Mouse (Mus musculus) intestine, postnatal 0 days (tissue): ENCODE results near the gene Fbxo42. TPM values are rescaled to one million over a fixed set of nuclear protein-coding genes. Genes with fewer than 3 reads are reported as not detected.
A peak's percentile ranks its signal among the peaks of the same experiment; 100 is the strongest.

Source experiments
- ATAC-seq: fragments of 200-750 bp; cut with Nextera tagmentation; 2 replicates; pipeline ENCODE4 v1.8.0; 2017; ENCODE audit warnings: mild to moderate bottlenecking, moderate TSS enrichment, moderate library complexity
- H3K27ac ChIP-seq: fragments of 300-500 bp; sonication (generic); 2 replicates; pipeline ENCODE4 v1.5.1; 2014; ENCODE audit warnings: mild to moderate bottlenecking, low read depth, low read length, moderate library complexity
- H3K27me3 ChIP-seq: fragments of 300-500 bp; sonication (generic); replicated peaks from 2 replicates; pipeline ENCODE4 v1.6.1; 2014; ENCODE audit warnings: low read length, mixed read lengths; ENCODE audit not compliant: control insufficient read depth, insufficient read depth
- H3K36me3 ChIP-seq: fragments of 300-500 bp; sonication (generic); 2 replicates; pipeline ENCODE4 v1.6.1; 2014; ENCODE audit warnings: mild to moderate bottlenecking, moderate library complexity; ENCODE audit not compliant: control insufficient read depth, insufficient read depth
- H3K4me1 ChIP-seq: fragments of 300-500 bp; sonication (generic); replicated peaks from 2 replicates; pipeline ENCODE4 v1.6.1; 2014; ENCODE audit warnings: antibody characterized with exemption, low read length, mixed read lengths; ENCODE audit not compliant: control insufficient read depth, insufficient read depth
- H3K4me2 ChIP-seq: fragments of 300-500 bp; sonication (generic); replicated peaks from 2 replicates; pipeline ENCODE4 v1.6.1; 2014; ENCODE audit warnings: low read depth, mild to moderate bottlenecking, moderate library complexity
- H3K4me3 ChIP-seq: fragments of 300-500 bp; sonication (generic); 2 replicates; pipeline ENCODE4 v1.5.1; 2014; ENCODE audit warnings: low read depth, low read length
- H3K9ac ChIP-seq: fragments of 300-500 bp; sonication (generic); 2 replicates; pipeline ENCODE4 v1.6.1; 2014; ENCODE audit warnings: mild to moderate bottlenecking, low read depth, low read length
- H3K9me3 ChIP-seq: fragments of 300-500 bp; sonication (generic); 2 replicates; pipeline ENCODE4 v1.6.1; 2016; ENCODE audit warnings: mixed run types; ENCODE audit not compliant: control insufficient read depth
- CTCF ChIP-seq: sonication (generic); IDR thresholded peaks from 2 replicates; pipeline ENCODE4 v1.5.1; 2016; ENCODE audit warnings: low read depth, mild to moderate bottlenecking, control low read depth, antibody characterized with exemption, moderate library complexity
- WGBS: fragments of 180-500 bp; shearing (Covaris S2); extraction: QIAGEN DNeasy Blood & Tissue Kit; methylation state at CpG from one replicate; pipeline ENCODE4 v1.1.7; 2014; 5-methylcytosine and 5-hydroxymethylcytosine counted together
- polyA plus RNA-seq: library from polyadenylated mRNA; unstranded; fragments of >200 nt; fragmentation: Nextera tagmentation; extraction: Ambion mirVana; gene quantifications from 2 replicates; pipeline ENCODE4 v1.2.1, GENCODE M21; 2015

The Fbxo42 gene
- polyA plus RNA-seq, 1 experiment from 2014 or later = 11.6 TPM

- 82% methylated on average over 6 of the region's 6 CpGs for WGBS
- Histone ChIP-seq H3K9me3 (no peaks in the 10 kb centered on the region), H3K36me3 (peaks cover 50% of the 10 kb centered on the region), H3K4me1 (no peaks in the 10 kb centered on the region), H3K27ac (no peak overlapping the region), H3K4me3 (no peak overlapping the region), H3K4me2 (no peak overlapping the region), H3K9ac (no peak overlapping the region), H3K27me3 (no peaks in the 10 kb centered on the region)
- ATAC-seq = no peak
- TF ChIP-seq CTCF = no peak
These were observed 54.5 kb downstream of the Fbxo42 start for GRCm38 (mm10) chr4:141202192-141202591.

- ATAC-seq = no peak
- peak; percentile 38 for TF ChIP-seq CTCF
- 73% methylated on average over 4 of the region's 4 CpGs for WGBS
- H3K36me3 ChIP-seq = peaks cover 27% of the 10 kb centered on the region
- H3K4me2 ChIP-seq = no peak overlapping the region
- H3K4me1 ChIP-seq = no peaks in the 10 kb centered on the region
- H3K27ac ChIP-seq = no peak overlapping the region
- H3K9me3 ChIP-seq = no peaks in the 10 kb centered on the region
- no peak overlapping the region for H3K4me3 ChIP-seq
- no peaks in the 10 kb centered on the region for H3K27me3 ChIP-seq
- H3K9ac ChIP-seq = no peak overlapping the region
These were observed 56.9 kb downstream of the Fbxo42 start for GRCm38 (mm10) chr4:141204580-141205061.

- Histone ChIP-seq H3K4me1 (no peaks in the 10 kb centered on the region), H3K27me3 (no peaks in the 10 kb centered on the region), H3K27ac (no peak overlapping the region), H3K4me3 (no peak overlapping the region), H3K9ac (no peak overlapping the region), H3K9me3 (no peaks in the 10 kb centered on the region), H3K4me2 (no peak overlapping the region), H3K36me3 (peaks cover 7% of the 10 kb centered on the region; the same call in 1 of the 2 replicates)
- peak; percentile 45; the same call in 1 of the 2 replicates for ATAC-seq
- WGBS = 73% methylated on average over 5 of the region's 5 CpGs
- no peak for TF ChIP-seq CTCF
These were observed 59.4 kb downstream of the Fbxo42 start for GRCm38 (mm10) chr4:141207081-141207480.

GRCm38 (mm10) chr4:141210524-141211219 lies 63.0 kb downstream of the Fbxo42 start:
- peak overlapping the region; percentile 60 for H3K4me2 ChIP-seq
- peak overlapping the region; percentile 26 for H3K4me3 ChIP-seq
- H3K9me3 ChIP-seq = no peaks in the 10 kb centered on the region
- no peak for TF ChIP-seq CTCF
- H3K27ac ChIP-seq = peak overlapping the region; percentile 77
- peak; percentile 46 for ATAC-seq
- 65% methylated on average over 14 of the region's 14 CpGs for WGBS
- H3K36me3 ChIP-seq = no peaks in the 10 kb centered on the region
- H3K9ac ChIP-seq = 0 out of 2 replicates have a peak overlapping the region, but pooled peaks have one; percentile 42
- 0 out of 2 replicates have a peak, but pooled peaks cover 4% of the 10 kb centered on the region for H3K4me1 ChIP-seq
- no peaks in the 10 kb centered on the region for H3K27me3 ChIP-seq

GRCm38 (mm10) chr4:141211646-141212045 lies 63.9 kb downstream of the Fbxo42 start:
- Histone ChIP-seq H3K4me3 (no peak overlapping the region), H3K27ac (no peak overlapping the region), H3K36me3 (no peaks in the 10 kb centered on the region), H3K4me2 (no peak overlapping the region), H3K9ac (no peak overlapping the region), H3K27me3 (no peaks in the 10 kb centered on the region), H3K4me1 (0 out of 2 replicates have a peak, but pooled peaks cover 4% of the 10 kb centered on the region), H3K9me3 (no peaks in the 10 kb centered on the region)
- ATAC-seq = no peak
- TF ChIP-seq CTCF = no peak
- 89% methylated on average over 4 of the region's 4 CpGs for WGBS

- TF ChIP-seq CTCF = no peak
- H3K36me3 ChIP-seq = no peaks in the 10 kb centered on the region
- no peak overlapping the region for H3K4me3 ChIP-seq
- no peak overlapping the region for H3K9ac ChIP-seq
- 0 out of 2 replicates have a peak, but pooled peaks cover 4% of the 10 kb centered on the region for H3K4me1 ChIP-seq
- no peak for ATAC-seq
- H3K27me3 ChIP-seq = no peaks in the 10 kb centered on the region
- WGBS = 83% methylated on average over 9 of the region's 9 CpGs
- no peak overlapping the region for H3K4me2 ChIP-seq
- no peaks in the 10 kb centered on the region for H3K9me3 ChIP-seq
- H3K27ac ChIP-seq = no peak overlapping the region
These were observed 65.2 kb downstream of the Fbxo42 start for GRCm38 (mm10) chr4:141212892-141213291.
